Mouse (Mus musculus): Measurements from ENCODE around the gene Olig1.

Gene Olig1

DNA sequence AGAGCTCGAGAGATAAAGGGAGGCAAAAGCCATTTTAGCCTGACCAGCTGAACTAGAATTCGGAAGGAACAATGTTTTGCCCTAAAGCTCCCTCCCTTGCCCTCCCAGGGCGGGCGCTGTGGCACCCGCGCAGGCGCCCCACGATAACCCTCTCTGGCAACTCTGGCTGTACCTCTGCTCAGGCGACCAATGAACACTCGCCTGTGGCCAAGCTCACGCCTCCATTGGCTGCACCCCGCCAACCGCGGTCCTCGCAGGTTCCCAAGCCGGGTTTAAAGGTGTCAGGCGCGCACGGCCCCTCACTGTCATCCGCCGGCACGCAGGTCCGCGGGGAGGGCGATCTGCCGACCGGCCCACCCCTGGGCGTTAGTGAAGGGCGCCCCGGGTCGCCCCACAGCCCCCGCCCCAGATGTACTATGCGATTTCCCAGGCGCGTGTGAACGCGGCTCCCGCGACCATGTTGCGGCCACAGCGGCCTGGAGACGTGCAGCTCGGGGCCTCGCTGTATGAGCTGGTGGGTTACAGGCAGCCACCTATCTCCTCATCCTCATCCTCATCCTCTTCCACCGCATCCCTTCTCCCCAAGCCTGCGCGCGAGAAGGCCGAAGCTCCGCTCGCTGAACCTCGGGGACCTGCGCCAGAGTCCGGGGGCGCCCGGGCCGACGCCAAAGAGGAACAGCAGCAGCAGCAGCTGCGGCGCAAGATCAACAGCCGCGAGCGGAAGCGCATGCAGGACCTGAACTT lies at the start of gene Olig1:
Gene Olig1 (plus strand): TSS at position 305 of the 744 bp plus-strand sequence.
- ChIA-PET POLR2A (interaction anchor here (0.6 to 3.2 kb wide), 26 partner anchors 9 to 1121 kb away, joined by 3 to 18 read pairs (median 4); partner anchors contain the start of genes Olig2 (in 2 of the 4) and Cfap298 (in 1 of the 4)), CTCF (interaction anchor here (0.5 to 3.0 kb wide), 10 partner anchors 12 to 195 kb away, joined by 3 to 13 read pairs (median 3); partner anchors contain the start of gene Olig2 (in 2 of the 4))

DNA sequence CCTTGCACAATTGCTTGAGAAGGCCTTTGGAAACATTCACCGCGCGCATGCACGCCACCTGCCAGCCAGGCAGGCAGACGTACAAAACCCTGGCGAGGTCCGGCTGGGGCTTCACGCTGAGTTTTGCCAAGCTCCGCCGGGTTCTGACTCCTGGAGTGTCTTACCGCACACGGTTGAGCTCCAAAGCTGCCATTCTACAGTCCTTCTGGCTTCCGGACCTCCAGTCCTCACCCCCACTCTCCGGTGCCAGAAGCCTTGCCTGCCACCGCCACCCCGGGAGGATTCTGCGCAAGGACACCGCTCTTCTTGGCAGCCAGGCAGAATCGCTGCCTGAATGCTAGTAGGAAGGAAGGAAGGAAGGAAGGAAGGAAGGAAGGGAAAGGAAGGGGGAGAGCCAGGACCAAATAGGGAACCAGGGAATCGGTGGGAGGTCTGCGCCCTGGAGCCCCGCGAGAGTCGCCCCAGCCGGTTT lies 47.4 kb upstream of the Olig1 start:
- ChIA-PET CTCF (interaction anchor here in 2 of 4 experiments (0.6 to 1.5 kb wide), 3 partner anchors 89 to 130 kb away, joined by 3 to 7 read pairs (median 5); no protein-coding TSS in a partner anchor), POLR2A (interaction anchor here in 3 of 4 experiments (0.9 to 1.9 kb wide), 9 partner anchors 10 to 149 kb away, joined by 3 to 6 read pairs (median 4); partner anchors contain the start of gene Olig1 (in 2 of the 3))

- ChIA-PET POLR2A (interaction anchor here in 3 of 4 experiments (1.0 to 1.4 kb wide), 5 partner anchors 10 to 125 kb away, joined by 3 to 6 read pairs (median 3); partner anchors contain the start of gene Olig1 (in 1 of the 3)), CTCF (interaction anchor here in 2 of 4 experiments (0.6 to 1.5 kb wide), 7 partner anchors 10 to 172 kb away, joined by 3 to 6 read pairs (median 3); no protein-coding TSS in a partner anchor)
Observed at GRCm38 (mm10) chr16:91222643-91223271, 46.8 kb upstream of the Olig1 start.

GRCm38 (mm10) chr16:91223327-91224067 lies 46.1 kb upstream of the Olig1 start:
- ChIA-PET CTCF (interaction anchor here in 2 of 4 experiments (0.6 to 2.2 kb wide), 8 partner anchors 9 to 172 kb away, joined by 3 to 13 read pairs (median 3); partner anchors contain the start of gene Olig1 (in 1 of the 2)), POLR2A (interaction anchor here in 2 of 4 experiments (0.7 to 1.4 kb wide), 4 partner anchors 9 to 1003 kb away, joined by 3 read pairs; no protein-coding TSS in a partner anchor)

DNA sequence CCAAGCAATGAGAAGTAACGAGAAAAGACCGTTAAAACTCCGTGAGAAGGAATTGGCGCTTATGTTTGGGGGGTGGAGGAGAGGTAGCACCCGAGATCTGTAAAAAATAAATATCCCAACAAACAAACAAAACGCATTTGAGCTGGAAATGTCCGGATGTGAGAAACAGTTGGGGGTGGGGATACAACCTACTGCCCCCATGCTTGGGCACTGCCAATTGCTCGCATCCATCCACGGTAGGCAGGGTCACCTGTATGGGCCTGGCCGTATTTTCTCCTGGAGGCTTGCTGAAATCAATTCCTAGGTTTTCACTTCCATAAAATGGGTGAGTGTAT lies 45.5 kb upstream of the Olig1 start:
- ChIA-PET CTCF (interaction anchor here in 2 of 4 experiments (1.1 to 2.2 kb wide), 7 partner anchors 10 to 160 kb away, joined by 3 to 13 read pairs (median 5); partner anchors contain the start of gene Olig1 (in 1 of the 2)), POLR2A (interaction anchor here in 1 of 4 experiments (0.7 to 1.9 kb wide), 5 partner anchors 10 to 1004 kb away, joined by 3 to 5 read pairs (median 4); no protein-coding TSS in a partner anchor)

DNA sequence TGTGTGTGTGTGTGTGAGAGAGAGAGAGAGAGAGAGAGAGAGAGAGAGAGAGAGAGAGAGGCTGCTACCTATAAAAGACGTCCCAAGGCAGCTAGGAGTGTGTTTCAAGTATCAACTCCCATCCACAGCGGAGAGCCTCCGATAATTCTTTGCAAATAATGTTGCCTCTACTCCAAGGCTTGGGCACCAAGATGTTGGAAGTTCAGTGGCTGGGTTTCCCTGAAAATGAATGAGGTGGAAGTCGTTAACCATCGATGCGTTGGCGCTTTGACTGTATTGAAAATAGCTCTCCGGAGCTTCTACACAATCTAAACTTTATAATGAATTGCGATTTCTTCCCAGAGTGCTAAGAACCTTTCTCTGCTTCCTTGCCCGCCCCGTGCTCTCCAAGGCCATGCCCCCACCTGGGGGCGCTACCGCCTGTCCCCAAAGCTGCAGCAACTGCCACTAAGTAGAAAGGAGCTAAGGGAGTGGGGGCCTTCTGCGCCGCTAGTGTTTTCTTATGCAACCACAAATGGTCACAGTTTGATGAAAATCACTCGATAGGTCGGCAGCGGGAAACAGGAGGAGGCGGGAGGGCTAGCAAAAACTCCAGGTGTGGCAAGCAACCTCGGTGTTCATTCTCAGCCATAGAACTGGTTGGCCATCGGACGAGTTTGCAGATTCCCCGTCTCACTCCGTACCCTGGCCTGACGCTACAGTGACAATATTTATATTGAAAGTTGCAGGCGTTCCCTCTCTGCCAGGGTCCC lies 44.9 kb upstream of the Olig1 start:
- POLR2A ChIA-PET: interaction anchor here in 3 of 4 experiments (0.5 to 2.2 kb wide), 18 partner anchors 9 to 1064 kb away, joined by 3 to 14 read pairs (median 4); partner anchors contain the start of gene Olig1 (in 3 of the 3)
- CTCF ChIA-PET: interaction anchor here (0.6 to 2.2 kb wide), 27 partner anchors 10 to 403 kb away, joined by 3 to 13 read pairs (median 4); partner anchors contain the start of gene Olig1 (in 2 of the 4)

GRCm38 (mm10) chr16:91225233-91226037 lies 44.1 kb upstream of the Olig1 start, which contains the start of gene Olig2:
Olig2 (plus strand) TSS chr16:91225457.
- CTCF ChIA-PET: interaction anchor here (0.6 to 2.2 kb wide), 28 partner anchors 9 to 402 kb away, joined by 3 to 13 read pairs (median 4); partner anchors contain the start of gene Olig1 (in 2 of the 4)
- POLR2A ChIA-PET: interaction anchor here (0.5 to 2.2 kb wide), 21 partner anchors 9 to 406 kb away, joined by 3 to 14 read pairs (median 4); partner anchors contain the start of gene Olig1 (in 3 of the 4)

- CTCF ChIA-PET: interaction anchor here in 2 of 4 experiments (1.1 to 1.3 kb wide), 2 partner anchors 59 to 126 kb away, joined by 4 read pairs; no protein-coding TSS in a partner anchor
- POLR2A ChIA-PET: interaction anchor here in 3 of 4 experiments (0.9 to 2.2 kb wide), 6 partner anchors 10 to 141 kb away, joined by 3 to 14 read pairs (median 4); partner anchors contain the start of gene Olig1 (in 1 of the 3)
Observed at GRCm38 (mm10) chr16:91226038-91226882, 43.3 kb upstream of the Olig1 start.

DNA sequence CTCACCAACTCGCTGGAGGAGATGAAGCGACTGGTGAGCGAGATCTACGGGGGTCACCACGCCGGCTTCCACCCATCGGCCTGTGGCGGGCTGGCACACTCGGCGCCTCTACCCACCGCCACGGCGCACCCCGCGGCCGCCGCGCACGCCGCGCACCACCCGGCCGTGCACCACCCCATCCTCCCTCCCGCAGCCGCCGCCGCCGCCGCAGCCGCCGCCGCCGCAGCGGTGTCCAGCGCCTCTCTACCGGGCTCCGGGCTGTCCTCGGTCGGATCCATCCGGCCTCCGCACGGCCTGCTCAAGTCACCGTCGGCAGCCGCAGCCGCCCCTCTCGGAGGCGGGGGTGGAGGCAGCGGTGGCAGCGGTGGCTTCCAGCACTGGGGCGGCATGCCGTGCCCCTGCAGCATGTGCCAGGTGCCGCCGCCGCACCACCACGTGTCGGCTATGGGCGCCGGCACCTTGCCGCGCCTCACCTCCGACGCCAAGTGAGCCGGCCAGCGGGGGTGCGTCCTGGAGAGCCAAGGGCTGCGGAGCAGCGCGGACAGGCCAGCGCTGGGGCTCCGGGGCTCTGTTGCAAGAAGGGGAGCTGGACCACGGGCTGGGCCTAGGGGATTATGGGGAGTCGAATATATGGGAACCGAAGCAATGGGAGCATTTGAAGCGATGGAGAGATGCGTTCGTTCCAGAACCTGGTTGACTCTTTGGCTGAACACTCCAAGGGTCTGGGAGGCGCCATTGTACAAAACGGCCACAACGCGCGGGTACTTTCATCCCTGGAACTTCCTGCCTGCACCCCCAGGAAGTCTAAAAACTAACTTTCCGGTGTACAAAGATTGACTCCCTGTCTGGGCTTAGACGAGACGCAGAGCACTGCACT lies 42.5 kb upstream of the Olig1 start:
- ChIA-PET CTCF (no interaction called here), POLR2A (interaction anchor here in 2 of 4 experiments (1.0 to 2.2 kb wide), 3 partner anchors 29 to 42 kb away, joined by 3 to 14 read pairs (median 4); partner anchors contain the start of gene Olig1 (in 1 of the 2))

DNA sequence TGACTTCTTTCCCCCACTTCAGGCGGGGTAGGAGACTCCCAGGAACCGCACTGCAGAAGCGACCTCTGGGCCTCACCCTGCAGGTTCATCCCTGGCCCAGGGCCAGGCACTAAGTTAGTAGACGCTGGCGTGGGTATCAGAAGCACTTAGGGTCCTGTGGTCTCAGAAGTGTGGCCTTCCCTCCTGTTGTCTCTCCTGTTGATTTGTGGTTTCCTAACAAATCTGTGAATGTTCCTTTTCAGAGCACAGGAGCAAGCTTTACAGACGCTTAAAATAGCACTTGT lies 41.9 kb upstream of the Olig1 start:
- ChIA-PET CTCF (no interaction called here), POLR2A (interaction anchor here in 1 of 4 experiments (0.7 to 1.9 kb wide), 3 partner anchors 9 to 43 kb away, joined by 3 to 11 read pairs (median 3); partner anchors contain the start of gene Olig1)

- ChIA-PET CTCF (interaction anchor here in 2 of 4 experiments (0.6 kb wide), 2 partner anchors 123 to 1052 kb away, joined by 3 to 5 read pairs; no protein-coding TSS in a partner anchor), POLR2A (interaction anchor here in 1 of 4 experiments (0.6 to 1.9 kb wide), 4 partner anchors 9 to 119 kb away, joined by 3 to 11 read pairs (median 4); partner anchors contain the start of gene Olig1)
Observed at GRCm38 (mm10) chr16:91228238-91229071, 41.1 kb upstream of the Olig1 start.

GRCm38 (mm10) chr16:91229072-91229348 lies 40.6 kb upstream of the Olig1 start:
- CTCF ChIA-PET: interaction anchor here in 2 of 4 experiments (0.6 kb wide), 2 partner anchors 124 to 1052 kb away, joined by 3 to 5 read pairs; no protein-coding TSS in a partner anchor
- POLR2A ChIA-PET: interaction anchor here in 1 of 4 experiments (0.6 to 1.9 kb wide), 3 partner anchors 22 to 119 kb away, joined by 3 to 11 read pairs (median 5); partner anchors contain the start of gene Olig1

GRCm38 (mm10) chr16:91229643-91230042 lies 39.9 kb upstream of the Olig1 start:
- POLR2A ChIA-PET: interaction anchor here in 1 of 4 experiments (0.9 to 1.9 kb wide), 6 partner anchors 12 to 202 kb away, joined by 3 to 11 read pairs (median 4); partner anchors contain the start of gene Olig1
- CTCF ChIA-PET: interaction anchor here in 1 of 4 experiments (1.5 kb wide), 1 partner anchor 40 kb away, joined by 4 read pairs; the partner anchor contains the start of gene Olig1
